Mouse (Mus musculus) megakaryocyte, embryonic 14.5 days (primary cell): Measurements from ENCODE around the gene Tmem209.

Experiments used
- FLI1 ChIP-seq: IDR thresholded peaks from 2 replicates; pipeline ENCODE4 v1.6.1; 2012; ENCODE audit warnings: low read length, inconsistent platforms, mixed read lengths
- GATA1 ChIP-seq: IDR thresholded peaks from 3 replicates; pipeline ENCODE4 v1.6.1; 2012; ENCODE audit warnings: mixed read lengths, low read length, inconsistent platforms, borderline replicate concordance

GRCm38 (mm10) chr6:30482908-30483307 lies 26.7 kb downstream of the Tmem209 start:
- TF ChIP-seq GATA1 (no peak), FLI1 (no peak)
